Mouse (Mus musculus) cerebellum, adult 2 months (tissue): Measurements from ENCODE around the gene Jph3. TPM values are rescaled to one million over a fixed set of nuclear protein-coding genes. Genes with fewer than 3 reads are reported as not detected.

Experiments
- DNase-seq, 2 experiments: peaks; one replicate each; pipeline ENCODE4 v3.0.0; 2021
- H3K27ac ChIP-seq: fragments of 200-500 bp; 2 replicates; pipeline ENCODE4 v1.5.1; 2012; ENCODE audit warnings: low read length, control low read depth, inconsistent platforms; ENCODE audit not compliant: insufficient read depth
- H3K27me3 ChIP-seq: fragments of 200-500 bp; 2 replicates; pipeline ENCODE4 v1.6.1; 2012; ENCODE audit warnings: inconsistent platforms, mild to moderate bottlenecking, low read length, moderate library complexity; ENCODE audit not compliant: control insufficient read depth, insufficient read depth
- H3K4me1 ChIP-seq: fragments of 200-500 bp; 2 replicates; pipeline ENCODE4 v1.6.1; 2011; ENCODE audit warnings: low read length; ENCODE audit not compliant: control insufficient read depth, insufficient read depth
- H3K4me3 ChIP-seq: fragments of 200-500 bp; replicated peaks from 2 replicates; pipeline ENCODE3; 2011; ENCODE audit warnings: mild to moderate bottlenecking, low read depth, low read length, control low read depth; ENCODE audit not compliant: insufficient read depth
- CTCF ChIP-seq: fragments of 200-500 bp; IDR thresholded peaks from 2 replicates; pipeline ENCODE4 v1.5.1; 2011; ENCODE audit warnings: low read depth, mild to moderate bottlenecking, control low read depth, low read length, moderate library complexity, borderline replicate concordance; ENCODE audit not compliant: insufficient read depth
- POLR2A ChIP-seq: fragments of 200-500 bp; IDR thresholded peaks from 2 replicates; pipeline ENCODE4 v1.6.1; 2011; ENCODE audit warnings: low read length, control low read depth, borderline replicate concordance; ENCODE audit not compliant: insufficient read depth
- WGBS: fragments of 180-500 bp; shearing (Covaris S2); methylation state at CpG from one replicate; pipeline ENCODE4 v1.1.7; 2018; 5-methylcytosine and 5-hydroxymethylcytosine counted together
- polyA plus RNA-seq: library from polyadenylated mRNA; depleted of rRNA; stranded (reverse); fragments of >200 nt; gene quantifications from 2 replicates; pipeline ENCODE4 v1.2.3, GENCODE M21; 2012

Gene Jph3
- polyA plus RNA-seq, 1 experiment, result 143 TPM

- peak; percentile 47 to 50 for DNase-seq
- Histone ChIP-seq H3K4me3 (no peak overlapping the region), H3K27ac (no peak overlapping the region), H3K27me3 (no peaks in the 10 kb centered on the region), H3K4me1 (peaks cover 42% of the 10 kb centered on the region)
- TF ChIP-seq CTCF (no peak), POLR2A (no peak)
- WGBS, result 39% methylated on average over 6 of the region's 6 CpGs
These were observed 33.7 kb upstream of the Jph3 start for GRCm38 (mm10) chr8:121695585-121696184.

GRCm38 (mm10) chr8:121697735-121698614, 31.4 kb upstream of the Jph3 start:
- peak; percentile 78 to 84 for DNase-seq
- WGBS, result 6% methylated on average over 17 of the region's 17 CpGs
- peak overlapping the region; percentile 8 for H3K4me3 ChIP-seq
- H3K27me3 ChIP-seq, result no peaks in the 10 kb centered on the region
- TF ChIP-seq CTCF, result no peak
- no peak for TF ChIP-seq POLR2A
- H3K4me1 ChIP-seq, result peaks cover 55% of the 10 kb centered on the region
- peak overlapping the region; percentile 63 for H3K27ac ChIP-seq

- no peak for DNase-seq
- Histone ChIP-seq H3K27me3 (no peaks in the 10 kb centered on the region), H3K27ac (peak overlapping the region; percentile 95), H3K4me1 (peaks cover 55% of the 10 kb centered on the region), H3K4me3 (no peak overlapping the region)
- TF ChIP-seq CTCF (no peak), POLR2A (no peak)
- WGBS, result 7% methylated on average over 9 of the region's 9 CpGs
These were observed 30.8 kb upstream of the Jph3 start for GRCm38 (mm10) chr8:121698615-121699101.

GRCm38 (mm10) chr8:121699936-121700335, 29.5 kb upstream of the Jph3 start:
- peak; percentile 99 for DNase-seq
- Histone ChIP-seq H3K27me3 (no peaks in the 10 kb centered on the region), H3K4me3 (no peak overlapping the region), H3K27ac (peak overlapping the region; percentile 67), H3K4me1 (peaks cover 56% of the 10 kb centered on the region)
- TF ChIP-seq POLR2A (no peak), CTCF (no peak; the same call in 1 of the 2 replicates)
- 17% methylated on average over 2 of the region's 2 CpGs for WGBS

- Histone ChIP-seq H3K27me3 (no peaks in the 10 kb centered on the region), H3K4me1 (peaks cover 31% of the 10 kb centered on the region), H3K4me3 (no peak overlapping the region), H3K27ac (peak overlapping the region; percentile 49; the same call in 1 of the 2 replicates)
- TF ChIP-seq POLR2A (no peak), CTCF (no peak)
- WGBS, result 14% methylated on average over 3 of the region's 3 CpGs
- no peak for DNase-seq
These were observed 24.2 kb upstream of the Jph3 start for GRCm38 (mm10) chr8:121705174-121705573.

- 93% methylated on average over 11 of the region's 11 CpGs for WGBS
- no peak overlapping the region for H3K4me3 ChIP-seq
- H3K4me1 ChIP-seq, result peaks cover 19% of the 10 kb centered on the region
- DNase-seq, result no peak
- H3K27ac ChIP-seq, result no peak overlapping the region
- H3K27me3 ChIP-seq, result no peaks in the 10 kb centered on the region
- TF ChIP-seq CTCF (no peak), POLR2A (no peak)
These were observed 22.5 kb upstream of the Jph3 start for GRCm38 (mm10) chr8:121706956-121707355.

- Histone ChIP-seq H3K4me3 (no peak overlapping the region), H3K27ac (no peak overlapping the region), H3K4me1 (peaks cover 15% of the 10 kb centered on the region), H3K27me3 (no peaks in the 10 kb centered on the region)
- 66% methylated on average over 6 of the region's 6 CpGs for WGBS
- no peak for TF ChIP-seq CTCF
- DNase-seq, result no peak
These were observed 21.0 kb upstream of the Jph3 start for GRCm38 (mm10) chr8:121708406-121708805.

GRCm38 (mm10) chr8:121717502-121717901, 11.9 kb upstream of the Jph3 start:
- no peak for TF ChIP-seq CTCF
- peaks cover 55% of the 10 kb centered on the region for H3K4me1 ChIP-seq
- WGBS, result 31% methylated on average over 14 of the region's 14 CpGs
- peak overlapping the region; percentile 78 for H3K27ac ChIP-seq
- H3K27me3 ChIP-seq, result no peaks in the 10 kb centered on the region
- no peak for DNase-seq
- H3K4me3 ChIP-seq, result no peak overlapping the region
